Mouse (Mus musculus) liver, adult (tissue): Measurements from ENCODE around the gene Gtf2i.

Experiments used
- GATA4 ChIP-seq: IDR thresholded peaks from 2 replicates; pipeline ENCODE4 v1.6.1; 2014; ENCODE audit warnings: mild to moderate bottlenecking, low read length; ENCODE audit not compliant: insufficient replicate concordance

Gtf2i gene

DNA sequence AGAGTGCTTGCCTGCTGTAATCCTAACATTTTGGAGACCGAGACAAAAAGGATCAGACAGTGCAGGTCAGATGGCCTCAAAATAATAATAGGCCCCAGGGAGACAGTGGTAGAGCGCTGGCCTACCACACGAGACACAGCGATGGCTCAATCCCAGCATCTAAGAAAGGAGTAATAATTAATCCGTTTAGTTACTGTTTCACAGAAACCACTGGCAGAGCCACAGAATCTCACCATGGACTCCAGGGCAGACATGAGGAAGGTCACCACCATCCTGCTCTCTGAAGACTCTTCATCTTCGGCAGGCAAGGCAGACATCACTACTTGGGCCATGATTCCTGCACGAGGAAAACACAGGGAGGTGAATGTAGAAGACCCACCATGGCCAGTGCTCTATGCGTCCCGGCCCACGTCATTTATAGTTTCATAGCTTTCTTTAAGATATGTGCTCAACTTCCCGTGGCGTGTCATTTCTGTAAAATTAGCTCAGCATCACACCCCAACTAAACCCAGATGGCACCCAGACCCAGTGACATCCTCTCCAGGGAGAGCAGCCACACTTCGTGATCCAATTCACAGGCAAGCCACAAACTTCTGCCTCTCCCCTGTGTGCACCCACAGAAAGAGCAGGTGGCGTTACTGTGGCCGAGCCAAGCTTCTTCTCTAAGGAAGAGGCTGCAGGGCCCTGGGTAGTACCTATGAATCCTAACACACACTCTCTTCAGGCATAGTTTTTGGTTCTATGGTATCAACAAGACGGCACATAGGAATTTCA, 19.1 kb downstream of the Gtf2i start:
- no peak for TF ChIP-seq GATA4

GRCm38 (mm10) chr5:134294606-134295005, 20.0 kb downstream of the Gtf2i start:
- TF ChIP-seq GATA4: no peak

- no peak for TF ChIP-seq GATA4
These were observed 23.5 kb downstream of the Gtf2i start for GRCm38 (mm10) chr5:134291096-134291495.

GRCm38 (mm10) chr5:134289935-134290560, 24.5 kb downstream of the Gtf2i start:
- no peak for TF ChIP-seq GATA4

GRCm38 (mm10) chr5:134288071-134288470, 26.5 kb downstream of the Gtf2i start:
- no peak for TF ChIP-seq GATA4

GRCm38 (mm10) chr5:134284921-134285320, 29.6 kb downstream of the Gtf2i start:
- no peak for TF ChIP-seq GATA4

- TF ChIP-seq GATA4: no peak
These were observed 32.0 kb downstream of the Gtf2i start for GRCm38 (mm10) chr5:134282603-134283002.

DNA sequence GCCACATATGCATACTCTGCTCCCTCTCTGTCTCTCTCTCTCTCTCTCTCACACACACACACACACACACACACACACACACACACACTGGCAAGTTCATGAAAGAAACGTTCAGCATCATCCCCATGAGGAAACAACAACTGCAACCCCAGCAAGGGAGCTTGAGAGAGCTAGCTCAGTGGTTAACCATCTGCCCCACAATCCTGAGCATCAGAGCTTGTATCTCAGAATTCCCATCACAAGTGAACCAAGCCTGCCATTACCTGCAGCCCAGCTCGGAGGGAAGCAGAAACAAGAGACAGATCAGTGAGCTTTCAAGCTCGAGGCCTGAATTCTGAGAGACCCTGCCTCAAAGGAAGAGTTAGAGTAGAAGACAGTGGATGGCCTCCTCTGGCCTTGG, 32.5 kb downstream of the Gtf2i start:
- no peak for TF ChIP-seq GATA4

DNA sequence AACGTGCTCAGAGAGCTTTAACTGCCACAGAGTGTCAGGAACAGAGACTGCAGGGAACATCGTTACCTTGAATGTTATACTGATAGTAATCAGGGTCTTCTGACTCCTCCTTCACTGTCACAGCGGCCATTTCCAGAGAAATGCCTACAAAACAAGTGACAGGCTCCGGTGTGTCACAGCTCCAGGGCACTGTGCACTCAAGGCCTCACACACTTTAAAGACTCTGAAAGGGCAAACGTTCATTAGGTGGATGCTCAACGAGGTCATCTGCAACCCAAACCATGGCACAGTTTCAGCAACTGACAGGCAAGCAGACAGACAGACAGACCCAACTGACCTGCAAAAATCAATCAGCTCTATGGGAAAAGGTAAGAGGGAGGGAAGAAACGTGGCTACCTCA, 35.2 kb downstream of the Gtf2i start:
- TF ChIP-seq GATA4: no peak

DNA sequence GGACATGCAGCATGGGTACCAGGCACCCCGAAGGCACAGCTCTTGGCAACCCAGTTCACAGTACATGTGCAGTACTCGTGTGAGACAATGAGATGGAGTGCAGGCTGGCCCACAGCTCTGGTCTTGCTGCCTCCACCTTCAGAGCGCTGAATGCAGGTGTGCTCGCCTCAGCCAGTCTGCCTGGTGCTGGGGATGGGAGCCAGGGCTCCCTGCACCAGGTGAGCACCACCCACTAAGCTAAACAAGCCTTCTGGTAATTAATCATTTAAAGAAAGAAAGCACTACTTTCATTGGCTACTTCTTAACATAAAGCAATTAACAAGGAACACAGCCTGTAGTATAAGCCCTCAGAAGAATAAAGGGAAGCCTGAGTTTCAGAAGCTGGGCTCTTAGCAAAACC, 37.5 kb downstream of the Gtf2i start:
- TF ChIP-seq GATA4: no peak

- TF ChIP-seq GATA4: no peak
These were observed 39.0 kb downstream of the Gtf2i start for GRCm38 (mm10) chr5:134275556-134275955.

DNA sequence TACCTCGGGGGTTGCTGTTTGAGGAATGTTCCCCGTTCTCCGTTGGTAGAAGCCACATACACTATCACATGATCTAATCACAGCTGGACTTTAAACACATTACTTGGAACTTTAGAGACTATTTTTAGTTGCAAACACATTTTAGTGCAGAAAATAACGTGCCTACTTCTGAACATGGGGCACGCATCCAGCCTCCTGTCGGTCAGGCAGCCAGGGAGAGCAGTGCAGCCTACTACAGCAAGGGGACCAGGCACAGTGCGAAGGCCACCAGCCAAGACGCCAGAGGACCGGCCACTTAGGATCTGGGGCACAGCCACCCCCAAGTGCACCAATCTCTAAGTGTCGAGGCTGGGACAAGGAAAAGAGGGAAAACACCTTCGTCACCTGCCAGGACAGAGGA, 39.5 kb downstream of the Gtf2i start:
- no peak for TF ChIP-seq GATA4

GRCm38 (mm10) chr5:134273761-134274160, 40.8 kb downstream of the Gtf2i start:
- no peak for TF ChIP-seq GATA4

DNA sequence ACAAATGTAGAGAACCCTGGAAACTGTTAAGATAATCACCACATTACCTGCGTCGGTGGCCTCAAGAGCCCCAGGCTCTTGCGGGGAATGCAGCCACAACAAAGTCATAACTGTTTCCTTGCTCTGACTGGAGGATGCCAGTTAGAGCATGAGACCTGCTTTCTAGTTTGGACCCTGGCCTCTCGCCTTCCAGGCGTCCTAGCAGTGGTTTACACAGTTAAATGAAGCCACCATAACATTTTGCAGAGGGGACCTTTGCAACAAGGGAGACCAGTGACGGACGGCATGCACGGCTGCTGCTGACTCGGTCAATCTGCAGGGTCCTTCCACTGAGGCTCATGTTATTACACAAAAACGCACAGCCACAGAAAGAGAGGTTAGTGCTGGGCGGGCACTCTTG, 41.8 kb downstream of the Gtf2i start:
- TF ChIP-seq GATA4: no peak

- TF ChIP-seq GATA4: no peak
These were observed 43.1 kb downstream of the Gtf2i start for GRCm38 (mm10) chr5:134271421-134271820.

DNA sequence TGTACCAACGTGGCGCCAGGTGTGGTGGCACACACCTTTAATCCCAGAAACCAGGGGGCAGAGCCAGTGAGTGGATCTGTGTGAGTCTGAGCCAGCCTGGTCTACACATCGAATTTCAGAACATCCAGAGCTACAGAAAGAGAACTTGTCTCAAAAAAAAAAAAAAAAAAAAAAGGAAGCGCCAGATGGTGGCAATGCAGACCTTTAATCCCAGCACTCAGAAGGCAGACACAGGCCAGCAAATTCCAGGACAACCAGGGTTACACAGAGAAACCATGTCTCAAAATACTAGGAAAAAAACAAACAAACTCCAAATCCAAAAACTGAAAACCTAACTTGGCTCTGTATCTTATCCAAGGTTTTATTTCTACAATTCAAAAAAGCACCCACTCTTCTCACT, 44.0 kb downstream of the Gtf2i start:
- no peak for TF ChIP-seq GATA4

GRCm38 (mm10) chr5:134269751-134270150, 44.8 kb downstream of the Gtf2i start:
- no peak for TF ChIP-seq GATA4
